Mouse (Mus musculus) cerebellum, postnatal 25 days (tissue): ENCODE measurements around the gene Ackr1.

Experiments used
- DNase-seq, 2 experiments: peaks; one replicate each; pipeline ENCODE4 v3.0.0; 2021; ENCODE audit warnings: mixed read lengths in 2 of 2

Ackr1 gene

DNA sequence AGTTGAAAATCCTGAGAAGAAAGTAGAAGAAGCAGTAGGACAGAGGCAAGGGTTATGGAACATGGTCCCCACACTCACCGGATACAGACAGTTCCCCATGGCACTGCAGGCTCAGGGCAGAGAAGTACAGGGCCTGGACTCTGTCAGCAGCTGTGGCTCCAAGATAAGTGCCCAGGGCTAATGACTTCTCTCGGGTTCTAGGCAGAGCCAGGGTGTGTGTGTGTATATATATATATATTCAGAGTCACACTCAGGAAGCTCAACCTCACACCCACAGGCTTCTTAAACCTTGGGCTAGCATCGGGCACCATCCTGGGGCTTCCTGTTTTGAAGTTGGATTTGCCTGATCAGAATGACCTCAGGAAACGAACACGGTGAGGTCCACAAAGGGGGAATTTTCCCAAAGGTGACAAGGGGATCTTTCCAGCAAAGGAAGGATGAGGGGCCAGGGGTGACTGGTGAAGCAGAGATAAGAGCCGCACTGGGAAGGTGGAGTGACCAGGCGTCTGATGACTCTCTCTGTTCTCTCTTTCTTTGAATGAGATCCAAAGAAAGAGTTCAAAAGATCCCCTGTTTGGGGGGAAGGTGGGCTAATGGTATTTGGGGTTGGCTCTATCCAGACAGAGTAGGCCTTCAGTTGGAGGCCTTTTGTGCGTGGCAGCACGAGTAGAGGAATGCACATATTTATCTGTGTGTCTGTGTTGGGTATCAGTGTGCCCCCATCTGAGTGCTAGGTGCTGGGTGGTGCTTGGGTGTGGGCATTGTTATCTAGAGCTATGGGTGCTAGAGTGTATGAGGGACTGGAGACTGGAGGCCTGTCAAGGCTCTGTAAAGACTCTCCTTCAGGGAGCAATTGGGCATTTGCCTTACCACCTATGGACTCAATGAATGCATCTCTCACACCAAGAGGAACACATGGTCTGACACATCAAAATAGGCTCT, at the start of gene Ackr1:
TSS of gene Ackr1 (minus strand) at position 439 of the 942 bp plus-strand sequence.
- no peak for DNase-seq

GRCm38 (mm10) chr1:173381436-173381835, 47.9 kb upstream of the Ackr1 start:
- DNase-seq: no peak

- peak; percentile 91 to 94 for DNase-seq
Measured at GRCm38 (mm10) chr1:173377380-173378112, 44.0 kb upstream of the Ackr1 start.

DNA sequence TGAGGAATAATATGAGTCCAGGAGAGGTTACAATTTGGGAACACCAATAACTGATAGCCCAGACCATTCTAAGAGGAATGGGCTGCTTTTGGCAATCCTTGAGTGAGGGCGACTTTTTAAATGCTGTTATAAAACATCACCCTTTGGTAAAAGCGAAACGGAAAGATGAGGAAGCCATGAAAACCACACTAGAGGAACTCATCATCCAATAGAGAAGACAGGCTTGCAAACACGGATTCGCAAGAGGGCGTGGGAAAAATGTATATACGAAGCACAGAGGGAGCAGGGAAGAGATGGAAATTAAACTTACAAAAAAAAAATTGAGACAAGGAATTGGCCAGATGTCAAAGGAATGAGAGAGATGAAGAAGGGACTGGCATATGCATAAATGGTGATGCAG, 40.5 kb upstream of the Ackr1 start:
- DNase-seq: no peak

DNA sequence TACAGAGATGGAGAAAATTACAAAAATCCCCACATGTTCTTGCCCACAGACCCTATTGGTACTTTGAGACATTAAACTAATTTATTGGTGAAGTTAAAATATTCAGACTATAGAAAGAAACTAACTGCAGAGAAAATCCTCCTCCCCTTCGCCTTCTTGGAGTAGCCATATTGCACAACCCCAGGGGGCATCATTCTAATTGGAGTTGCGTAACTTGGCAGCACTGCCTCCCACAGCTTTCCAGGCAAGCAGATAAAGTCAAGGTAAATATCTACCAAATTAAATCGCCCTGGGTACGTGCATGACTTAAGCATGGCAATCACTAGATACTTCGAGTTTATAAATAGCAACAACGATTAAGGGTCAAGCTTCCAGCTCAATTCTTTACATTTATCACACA, 38.0 kb upstream of the Ackr1 start:
- peak; percentile 86 to 91 for DNase-seq

GRCm38 (mm10) chr1:173370456-173370855, 36.9 kb upstream of the Ackr1 start:
- DNase-seq: peak in 1 of 2 experiments; percentile 32

DNA sequence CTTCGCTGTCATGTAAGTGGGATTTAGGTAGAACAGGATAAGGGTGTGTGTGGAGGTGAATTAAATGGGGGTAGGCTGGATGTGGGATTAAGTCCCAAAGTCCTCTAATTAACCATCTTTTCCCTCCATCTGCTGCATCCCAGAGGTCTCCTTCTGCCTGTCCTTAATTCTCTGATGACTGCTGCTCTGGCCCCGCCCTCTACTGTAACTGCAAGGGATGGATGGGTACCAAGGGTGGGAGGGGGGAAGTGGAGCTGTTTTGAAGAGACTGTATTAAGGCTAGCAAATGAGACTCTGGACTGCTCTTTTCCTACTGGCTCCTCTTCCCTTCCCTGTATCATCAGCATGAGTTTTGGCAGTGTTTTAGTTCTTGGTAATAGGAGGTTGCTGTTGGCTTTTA, 36.1 kb upstream of the Ackr1 start:
- peak; percentile 60 to 73 for DNase-seq

- peak; percentile 94 to 95 for DNase-seq
Measured at GRCm38 (mm10) chr1:173367356-173368046, 34.0 kb upstream of the Ackr1 start, which contains the start of gene Cadm3. Gene Cadm3, minus strand, starts transcription at chr1:173367695.

GRCm38 (mm10) chr1:173366701-173367355, 33.3 kb upstream of the Ackr1 start:
- DNase-seq: peak in 1 of 2 experiments; percentile 59

- peak; percentile 89 to 93 for DNase-seq
Measured at GRCm38 (mm10) chr1:173365970-173366409, 32.4 kb upstream of the Ackr1 start.

GRCm38 (mm10) chr1:173364125-173364800, 30.7 kb upstream of the Ackr1 start:
- DNase-seq: peak; percentile 84 to 90

DNA sequence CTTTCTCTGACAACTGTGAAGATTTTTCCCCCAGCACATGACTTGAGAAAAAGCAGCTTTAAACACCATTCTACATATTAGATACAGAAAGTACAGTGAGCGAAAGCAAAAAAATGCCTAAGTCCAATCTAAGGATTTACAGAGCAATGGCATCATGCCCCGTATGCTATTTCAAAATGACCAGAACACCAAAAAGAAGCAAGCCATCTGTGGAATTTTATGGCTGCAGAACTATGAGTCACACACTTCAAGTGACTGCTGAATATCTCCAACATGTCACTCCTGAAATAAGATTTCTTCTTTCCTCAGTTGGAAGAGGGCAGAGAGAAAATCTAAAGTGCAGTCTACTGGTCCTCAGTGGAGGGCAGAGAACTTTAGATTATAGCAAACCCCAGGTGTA, 29.9 kb upstream of the Ackr1 start:
- DNase-seq: no peak

DNA sequence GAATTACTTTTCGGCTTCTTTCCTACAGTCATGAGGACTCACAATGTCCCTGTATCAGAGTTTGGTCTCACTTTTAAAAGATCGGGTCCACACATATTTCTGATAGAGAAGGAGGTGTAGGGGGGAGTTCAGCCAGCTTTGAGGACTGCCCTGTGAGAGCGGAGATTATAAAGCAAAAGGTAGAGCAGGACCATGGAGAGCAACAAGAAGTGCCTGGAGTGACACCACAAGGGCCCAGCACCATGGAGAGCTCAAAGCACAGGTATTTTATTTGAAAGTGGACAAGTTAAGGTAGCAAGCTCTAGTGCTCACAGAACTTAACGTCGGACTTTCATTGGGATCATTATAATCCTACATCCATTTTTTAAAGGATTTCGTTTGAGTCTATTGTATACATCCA, 28.1 kb upstream of the Ackr1 start:
- no peak for DNase-seq

DNA sequence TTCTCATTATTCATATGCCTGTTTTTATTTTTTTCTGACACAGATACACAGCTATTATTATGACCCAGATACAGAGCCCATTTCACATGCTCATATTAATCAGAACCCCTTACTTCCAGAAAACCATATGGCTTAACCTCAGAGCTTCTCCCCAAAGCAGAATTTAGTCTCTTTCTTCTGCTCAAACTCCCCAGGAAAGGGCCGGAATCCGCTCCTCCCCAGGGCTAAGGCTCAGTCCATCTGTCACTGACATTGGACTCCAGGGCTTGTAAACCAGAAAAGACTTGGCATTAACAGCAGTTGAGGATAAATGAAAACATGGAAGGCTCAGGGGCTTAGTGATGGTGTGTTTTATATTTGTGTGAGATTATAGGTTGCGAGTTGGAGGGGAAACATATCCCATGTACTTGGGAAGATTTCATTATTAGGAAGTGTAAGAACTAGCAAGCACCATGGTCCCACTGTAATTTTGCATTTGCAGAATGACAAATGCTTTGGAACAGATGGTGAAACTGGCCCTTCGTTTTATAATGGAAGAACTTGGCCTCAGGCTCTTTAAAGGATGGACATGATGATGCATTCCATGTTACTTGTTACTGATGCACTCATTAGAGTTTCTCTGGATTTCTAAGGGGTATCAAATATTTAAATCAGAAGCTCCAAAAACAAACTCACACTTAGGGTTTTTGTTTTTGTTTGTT, 26.2 kb upstream of the Ackr1 start:
- peak; percentile 83 to 84 for DNase-seq

GRCm38 (mm10) chr1:173357799-173358198, 24.2 kb upstream of the Ackr1 start:
- DNase-seq: no peak

DNA sequence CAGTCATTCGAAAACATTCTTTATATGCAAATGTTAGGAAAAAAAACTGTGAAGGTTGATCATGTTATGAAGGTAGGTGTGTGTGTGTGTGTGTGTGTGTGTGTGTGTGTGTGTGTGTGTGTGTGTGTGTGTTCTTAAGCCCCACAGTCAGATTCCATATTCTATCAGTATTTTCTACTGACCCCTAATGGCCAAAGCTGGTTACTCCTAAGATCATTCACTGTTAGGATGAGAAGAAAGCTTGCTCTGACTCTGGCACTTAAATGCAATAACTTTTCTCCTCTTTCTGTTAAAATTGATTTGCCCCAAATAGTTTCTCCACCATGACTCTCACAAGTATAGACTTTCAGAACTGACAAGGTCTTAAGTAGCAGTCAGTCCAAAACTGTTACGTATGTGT, 23.1 kb upstream of the Ackr1 start:
- no peak for DNase-seq

DNA sequence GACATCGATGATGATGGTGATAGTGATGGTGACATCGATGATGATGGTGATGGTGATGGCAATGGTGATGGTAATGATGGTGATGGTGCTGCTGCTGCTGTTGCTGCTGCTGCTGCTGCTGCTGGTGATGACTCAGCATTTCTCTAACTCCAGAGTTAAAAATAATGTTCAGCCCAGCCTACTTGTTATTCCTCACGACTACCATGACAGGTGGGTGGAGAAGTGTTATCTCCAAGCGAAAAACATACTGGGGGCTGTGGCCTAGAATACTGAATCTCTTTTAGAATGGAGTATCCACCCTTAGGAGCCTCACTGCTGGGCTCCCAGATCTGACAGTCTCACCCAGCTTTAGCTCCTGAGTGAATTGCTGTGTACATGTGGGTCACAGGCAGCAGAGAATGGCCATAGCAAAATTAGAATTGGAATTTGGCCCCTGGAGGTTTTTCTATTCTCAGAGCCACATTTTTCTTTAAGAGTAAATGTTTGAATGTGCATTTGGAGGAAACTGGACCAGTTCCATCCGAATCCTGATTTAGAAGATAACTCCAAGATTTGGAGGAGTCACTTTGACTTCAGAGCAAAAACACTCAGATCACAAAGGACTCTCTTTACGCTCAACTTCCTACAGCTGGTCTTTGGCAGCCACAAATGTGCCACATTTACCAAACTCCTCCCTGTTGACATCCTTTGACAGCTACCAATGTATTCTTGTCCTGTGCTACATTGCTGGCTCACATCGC, 21.7 kb upstream of the Ackr1 start:
- no peak for DNase-seq

DNA sequence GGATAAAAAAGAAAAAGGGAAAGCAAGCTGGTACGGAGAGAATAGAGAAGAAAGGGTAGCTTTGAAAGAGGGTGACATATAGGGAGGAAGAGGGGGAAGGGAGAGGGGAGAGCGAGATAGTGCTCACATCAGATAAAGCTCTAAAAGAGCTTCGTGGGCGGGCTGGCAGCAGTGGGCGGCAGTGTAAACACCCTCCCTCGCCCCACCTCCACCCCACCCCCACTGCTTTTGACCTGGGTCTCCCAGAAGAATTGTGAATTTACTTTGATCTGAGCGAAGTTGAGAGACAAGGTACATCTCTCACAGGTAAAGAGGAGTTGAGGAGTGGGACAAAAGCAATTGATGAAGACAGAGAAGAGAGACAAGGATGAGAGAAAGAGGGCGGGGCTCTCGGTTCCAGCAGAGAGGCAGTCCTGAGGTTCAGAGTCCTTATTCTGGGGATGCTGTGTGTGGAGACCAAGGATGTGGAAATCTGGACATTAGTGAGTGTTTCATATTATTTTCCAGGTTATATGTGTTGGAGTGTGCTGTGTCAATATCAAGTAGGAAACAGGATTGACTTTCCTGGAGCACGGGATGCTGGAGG, 16.9 kb upstream of the Ackr1 start, which contains the start of gene Aim2:
TSS of gene Aim2 (plus strand) at position 508 of the 586 bp plus-strand sequence.
- no peak for DNase-seq

DNA sequence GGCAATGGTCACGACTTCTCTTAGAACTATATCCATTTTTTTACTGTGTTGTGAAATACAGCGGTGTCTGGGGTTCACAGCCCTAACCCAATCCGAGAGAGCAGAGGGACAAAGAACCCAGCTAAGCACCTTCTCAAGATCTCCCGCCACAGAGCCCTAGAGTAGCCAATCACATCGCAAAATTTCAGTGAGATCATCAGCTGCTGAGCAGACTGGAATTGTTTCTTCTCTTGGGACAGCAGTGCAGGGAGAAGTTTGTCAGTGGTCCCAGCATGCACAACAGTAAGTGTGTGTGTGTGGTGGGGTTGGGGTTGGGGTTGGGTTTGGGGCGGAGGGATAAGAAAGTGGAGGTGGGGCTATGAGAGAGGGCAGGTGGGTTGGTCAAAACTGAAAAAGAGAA, 16.4 kb upstream of the Ackr1 start:
- DNase-seq: peak in 1 of 2 experiments; percentile 44

GRCm38 (mm10) chr1:173349192-173349591, 15.6 kb upstream of the Ackr1 start:
- DNase-seq: no peak
